Mouse (Mus musculus) retina, adult 2 months (tissue): ENCODE results near the gene Bcam.

Source experiments
- DNase-seq: peaks from one replicate; pipeline ENCODE4 v3.0.0-alpha.2; 2012; ENCODE audit warnings: low read depth, low spot score

The Bcam gene

GRCm38 (mm10) chr7:19754065-19754464 lies 16.8 kb downstream of the Bcam start:
- no peak for DNase-seq

DNA sequence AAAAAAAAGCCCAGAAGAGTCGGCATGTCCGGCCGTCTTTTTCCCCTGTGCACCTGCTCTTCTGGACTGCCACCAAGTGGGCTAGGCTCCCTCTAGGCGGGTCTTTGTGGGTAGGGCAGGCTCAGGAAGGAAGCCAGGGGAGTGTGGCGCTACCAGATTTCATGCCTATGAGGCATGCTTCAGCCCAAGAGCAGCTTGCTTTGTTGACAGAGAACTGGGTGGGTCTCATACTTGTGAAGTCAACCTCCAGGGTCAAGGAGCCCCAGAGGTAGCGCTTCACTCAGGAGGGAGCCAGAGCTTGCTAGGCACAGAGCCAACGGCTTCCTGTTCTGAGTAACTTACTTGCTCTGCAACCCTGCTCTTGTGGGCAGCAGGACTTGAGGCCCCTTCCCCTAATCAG lies 17.2 kb downstream of the Bcam start:
- DNase-seq: no peak

GRCm38 (mm10) chr7:19752652-19753051 lies 18.2 kb downstream of the Bcam start:
- no peak for DNase-seq

DNA sequence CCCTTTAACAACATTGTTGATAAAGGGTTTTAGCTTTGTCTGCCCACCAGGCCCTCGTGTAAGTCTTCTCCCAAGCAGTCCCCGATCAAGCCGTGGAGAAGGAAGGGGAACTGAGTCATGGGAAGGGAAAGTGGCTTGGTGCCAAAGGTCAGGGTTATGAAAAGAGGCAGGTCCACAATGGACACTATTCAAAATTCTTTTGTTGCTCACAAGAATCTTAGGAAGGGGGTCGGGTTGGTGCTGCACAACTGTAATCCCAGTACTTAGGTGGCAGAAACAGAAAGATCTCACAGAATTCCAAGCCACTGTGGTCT lies 19.8 kb downstream of the Bcam start:
- no peak for DNase-seq

DNA sequence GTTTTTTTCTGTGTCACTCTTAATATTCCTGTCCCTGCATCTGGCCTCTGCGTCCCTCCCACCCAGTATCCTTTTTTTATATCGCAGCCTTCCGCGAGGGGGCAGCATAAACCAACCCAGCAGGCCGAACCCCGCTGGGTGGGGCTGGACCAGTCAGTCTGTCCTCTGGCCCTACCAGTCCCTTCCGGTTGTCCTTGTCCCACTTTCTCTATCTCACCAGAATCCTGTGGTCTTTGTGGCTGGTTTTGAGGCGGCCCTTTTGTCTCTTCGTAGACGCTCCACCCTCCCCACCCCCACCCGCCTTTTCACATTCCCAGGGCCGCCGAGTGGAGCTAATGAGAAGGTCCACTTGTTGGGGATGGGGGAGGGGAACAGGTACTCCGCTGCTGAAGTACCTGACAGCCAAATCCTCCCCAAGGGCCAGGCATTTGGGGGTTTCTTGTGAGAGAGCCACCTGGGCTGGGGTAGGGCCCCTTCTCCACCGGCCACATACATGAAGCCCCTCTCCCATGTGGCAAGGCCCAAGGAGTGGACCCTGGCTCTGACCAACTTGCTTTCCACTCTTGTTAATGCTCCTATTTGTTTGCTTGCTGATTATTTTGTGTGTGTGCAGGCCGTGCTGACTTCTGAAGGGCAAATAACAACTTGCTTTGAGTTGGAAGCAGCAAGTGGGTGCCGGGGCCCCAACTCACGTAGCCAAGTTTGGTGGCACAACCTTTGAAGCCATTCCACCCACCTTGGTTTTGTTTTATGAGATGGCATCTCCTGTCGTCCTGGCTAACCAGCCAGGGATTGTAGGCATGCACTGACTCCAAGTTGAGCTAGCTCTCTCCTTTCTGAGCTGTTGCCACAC lies 20.4 kb downstream of the Bcam start, which contains the start of gene Nectin2:
Nectin2 (minus strand) TSS at position 267 of the 853 bp plus-strand sequence.
- DNase-seq: peak; percentile 57

- DNase-seq: peak; percentile 96
These were observed 21.2 kb downstream of the Bcam start for GRCm38 (mm10) chr7:19749389-19750216.

DNA sequence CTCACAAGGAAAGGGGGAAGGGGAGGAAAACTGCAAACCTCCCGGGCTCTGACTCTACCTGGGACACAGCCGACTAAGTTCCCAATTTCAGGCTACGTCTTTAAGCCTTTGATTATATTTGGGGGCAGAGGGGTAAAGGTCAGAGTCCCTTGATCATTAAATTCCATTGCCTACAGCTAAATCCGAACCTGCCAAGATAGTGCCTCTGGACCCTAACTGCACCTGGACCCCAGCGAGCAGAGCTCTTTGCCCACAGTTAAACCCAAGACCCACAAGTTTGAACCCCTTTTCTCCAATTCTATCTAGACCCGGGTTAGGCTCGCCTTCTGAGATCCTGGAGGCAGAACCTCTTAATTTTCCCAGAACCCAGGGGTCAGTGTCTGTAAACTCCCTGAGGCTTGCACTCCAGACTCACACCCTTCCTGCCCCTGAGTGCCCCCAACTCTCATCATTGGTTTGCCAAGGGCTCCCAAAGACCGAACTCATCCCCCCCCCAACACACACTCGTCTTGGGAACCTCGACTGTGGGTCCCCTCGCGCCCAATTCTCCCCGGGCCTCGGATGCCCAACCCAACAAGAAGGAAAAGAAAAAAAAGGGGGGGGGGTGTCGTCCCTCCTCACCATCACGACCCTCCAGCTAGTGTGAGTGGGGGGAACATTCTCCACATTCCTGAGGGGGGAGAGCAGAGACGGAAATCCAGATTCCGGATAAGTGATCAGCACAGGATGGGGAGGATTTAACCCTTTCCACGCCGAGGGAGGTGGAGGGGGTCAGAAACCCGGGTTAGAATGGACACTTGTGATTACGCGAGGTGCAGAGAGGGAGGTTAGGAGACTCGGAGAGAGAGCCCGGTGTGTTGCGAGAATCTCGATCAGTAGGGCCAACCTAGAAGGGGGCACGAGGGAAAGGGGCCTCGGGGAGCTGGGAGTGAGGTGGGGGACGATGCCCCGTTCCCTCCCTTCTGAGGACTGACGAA lies 22.3 kb downstream of the Bcam start:
- no peak for DNase-seq

DNA sequence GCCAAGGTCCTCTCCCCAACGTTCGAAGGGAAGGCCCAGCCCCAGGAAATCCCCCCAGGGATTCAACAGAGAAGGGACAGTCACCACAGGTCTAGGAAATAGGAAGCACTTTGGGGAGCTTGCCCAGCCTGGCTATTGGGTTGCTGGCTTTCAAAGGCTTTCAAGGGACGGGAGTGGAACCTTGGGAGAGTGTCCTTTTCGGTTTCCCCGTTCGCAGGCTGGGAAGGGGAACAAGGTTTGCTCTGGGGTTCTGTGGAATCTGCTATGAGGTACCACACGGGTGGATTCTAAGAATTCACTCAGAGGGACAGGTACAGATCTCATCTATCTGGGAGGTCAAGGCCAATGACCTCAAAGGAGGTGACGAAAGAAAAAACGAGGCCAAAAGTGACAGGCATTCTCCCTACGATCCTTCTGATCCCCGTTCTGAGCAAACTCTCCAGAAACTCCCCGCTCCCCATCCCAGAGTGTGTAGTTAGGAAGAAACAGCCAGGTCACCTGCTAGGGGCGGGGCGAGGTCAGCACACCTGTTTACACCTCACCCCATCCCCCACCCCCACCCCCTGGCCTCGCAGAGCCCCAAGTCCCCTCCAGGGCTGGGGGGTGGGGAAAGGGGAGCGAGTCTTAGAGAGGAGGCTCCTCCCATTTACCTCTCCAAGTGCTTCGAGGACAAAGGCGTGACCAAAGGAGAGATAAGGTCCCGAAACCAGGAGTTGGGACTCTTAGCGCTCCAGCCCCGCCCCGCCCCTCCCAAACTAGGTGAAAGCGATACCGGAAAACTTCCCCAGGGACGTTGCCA lies 23.2 kb downstream of the Bcam start:
- DNase-seq: no peak

DNA sequence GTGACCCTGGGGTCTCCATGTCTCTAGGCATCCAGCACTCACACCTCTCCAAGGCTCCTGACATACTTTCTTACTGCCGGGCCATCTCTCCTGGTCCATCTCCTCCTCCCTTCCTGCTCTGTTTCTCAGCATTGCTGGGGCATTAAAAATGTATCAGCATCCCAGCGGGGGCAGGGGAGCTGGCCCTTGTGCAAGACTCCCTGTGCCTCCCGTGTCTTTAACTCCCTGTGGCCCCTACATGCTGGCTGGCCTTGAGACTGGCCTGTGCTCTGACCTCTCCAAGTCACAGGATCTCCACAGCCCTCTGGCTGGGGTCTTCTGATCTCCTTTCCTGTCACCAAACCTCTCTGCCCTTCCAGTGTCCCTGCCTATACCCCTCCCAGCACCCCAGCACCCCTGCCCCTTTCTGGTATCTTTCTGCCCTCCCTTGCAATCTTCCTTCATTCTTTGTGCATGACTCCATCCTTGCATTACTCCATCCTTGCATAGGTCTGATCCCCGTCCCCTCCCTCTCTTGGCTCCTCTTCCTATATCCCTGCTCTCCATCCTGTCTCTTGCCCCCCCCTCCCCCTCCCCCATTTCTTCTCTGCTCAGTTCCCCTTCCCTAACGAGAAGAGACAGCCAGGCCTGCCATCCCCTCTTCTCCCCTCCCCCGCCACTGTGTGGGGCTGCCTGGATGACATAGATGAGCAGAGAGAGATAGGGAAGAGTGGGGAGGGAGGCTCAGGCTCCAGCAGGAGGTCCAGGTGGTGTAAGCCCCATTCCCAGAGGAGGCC lies 24.2 kb downstream of the Bcam start:
- DNase-seq: no peak

DNA sequence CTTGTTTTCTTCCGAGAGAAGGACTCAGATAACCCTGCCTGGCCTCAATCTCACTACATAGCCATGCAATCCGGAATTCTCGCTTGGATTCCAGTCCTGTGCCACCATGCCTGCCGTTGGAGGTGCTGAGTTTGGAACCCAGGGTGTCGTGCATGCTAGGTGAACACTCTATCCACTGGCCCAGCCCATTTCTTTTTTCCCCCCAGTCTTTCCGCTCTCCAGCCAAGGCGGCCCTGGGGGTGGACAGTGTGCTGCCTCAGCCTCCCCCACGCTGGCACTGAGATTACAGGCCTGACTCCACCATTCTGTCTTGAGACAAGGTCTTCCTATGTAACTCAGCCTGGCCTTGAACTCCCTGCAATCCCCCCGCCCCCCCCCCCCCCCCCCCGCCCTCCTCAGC lies 24.8 kb downstream of the Bcam start:
- no peak for DNase-seq

- no peak for DNase-seq
These were observed 26.0 kb downstream of the Bcam start for GRCm38 (mm10) chr7:19744590-19745385.

DNA sequence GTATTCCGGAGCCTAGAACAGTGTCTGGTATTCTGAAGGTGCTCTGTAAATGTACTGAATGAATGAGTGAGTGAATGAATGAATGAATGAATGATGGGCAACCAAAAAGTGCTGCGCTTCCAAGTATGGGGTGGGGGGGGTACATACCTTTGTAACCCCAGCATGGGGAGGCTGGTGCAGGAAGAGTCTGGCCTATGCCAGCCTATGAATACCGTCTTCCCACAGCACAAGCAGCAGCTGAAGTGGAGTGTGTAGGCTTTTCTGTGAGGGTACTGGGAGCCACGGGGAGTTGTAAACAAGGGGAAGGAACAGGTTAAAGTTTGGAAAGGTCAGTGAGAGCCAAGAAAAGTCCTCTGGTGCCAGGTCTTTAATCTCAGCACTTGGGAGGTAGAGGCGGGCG lies 27.0 kb downstream of the Bcam start:
- no peak for DNase-seq

- DNase-seq: no peak
These were observed 28.3 kb downstream of the Bcam start for GRCm38 (mm10) chr7:19742468-19742867.

GRCm38 (mm10) chr7:19741329-19742031 lies 29.3 kb downstream of the Bcam start:
- no peak for DNase-seq

GRCm38 (mm10) chr7:19740269-19740668 lies 30.5 kb downstream of the Bcam start:
- DNase-seq: no peak

DNA sequence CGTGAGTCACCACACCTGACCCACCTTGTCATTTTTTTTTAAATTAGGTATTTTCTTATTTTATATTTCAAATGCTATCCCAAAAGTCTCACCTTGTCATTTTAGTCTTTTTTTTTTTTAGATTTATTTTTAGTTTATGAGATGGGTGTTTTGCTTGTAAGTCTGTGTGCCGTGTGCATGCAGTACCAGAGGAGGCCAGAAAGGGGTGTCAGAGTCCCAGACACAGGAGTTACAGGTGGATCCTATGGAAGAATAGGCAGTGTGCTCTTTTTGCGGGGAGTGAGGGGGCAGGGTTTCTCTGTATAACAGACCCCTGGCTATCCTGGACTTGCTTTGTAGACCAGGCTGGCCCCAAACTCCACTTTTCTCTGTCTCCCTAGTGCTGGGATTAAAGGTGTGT lies 32.0 kb downstream of the Bcam start:
- no peak for DNase-seq

DNA sequence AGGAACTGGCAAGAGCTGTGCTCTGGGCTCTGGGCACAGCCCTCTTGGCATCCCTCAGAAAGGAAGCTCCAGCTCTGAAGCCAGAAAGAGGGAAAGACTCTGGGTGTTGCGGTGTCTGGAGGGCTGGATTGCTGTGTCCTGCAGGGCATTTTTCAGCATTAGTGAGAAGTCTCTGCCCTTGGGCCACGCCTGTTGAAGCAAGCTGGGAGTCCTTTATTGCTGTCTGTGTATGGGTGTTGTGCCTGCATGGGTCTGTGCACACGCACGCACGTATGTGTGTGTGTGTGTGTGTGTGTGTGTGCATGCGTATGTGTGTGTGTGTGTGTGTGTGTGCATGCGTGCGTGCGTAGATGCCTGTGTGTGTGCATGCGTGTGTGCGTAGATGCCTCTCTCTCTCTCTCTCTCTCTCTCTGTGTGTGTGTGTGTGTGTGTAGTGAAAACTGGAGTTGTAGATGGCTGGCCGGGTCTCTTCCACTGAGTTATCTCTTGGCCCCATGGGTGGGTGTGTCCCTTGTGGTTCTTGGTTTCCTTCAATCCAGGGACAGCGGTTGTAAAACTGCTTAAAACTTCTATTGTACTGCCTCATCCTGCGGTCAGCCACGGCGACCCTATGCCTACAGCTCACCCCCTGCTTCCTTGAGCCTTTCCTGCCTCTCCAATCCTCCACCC lies 34.3 kb downstream of the Bcam start:
- DNase-seq: no peak

DNA sequence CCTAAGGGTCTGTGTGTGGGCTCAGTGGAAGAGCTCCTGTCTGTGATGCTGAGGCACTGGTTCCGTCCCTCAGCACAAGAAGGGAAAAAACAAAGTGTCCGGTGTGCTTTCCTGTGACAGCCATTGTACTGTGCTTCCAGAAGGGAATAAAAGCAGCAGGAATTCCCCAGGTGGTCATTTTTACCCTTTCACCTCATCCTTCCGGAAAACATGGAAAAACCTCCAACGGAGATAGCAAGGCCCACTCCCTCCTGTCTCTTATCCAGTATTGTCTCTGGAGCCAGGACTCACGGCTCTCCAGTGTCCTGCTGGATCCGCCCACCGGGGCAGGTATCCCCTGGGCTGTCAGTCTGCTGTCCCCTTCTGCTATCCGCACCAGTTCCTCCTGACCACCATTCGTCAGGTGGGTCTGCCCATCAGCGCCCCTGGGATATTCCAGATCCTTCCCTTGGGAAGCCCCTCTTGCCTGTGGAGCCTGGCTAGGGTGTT lies 36.6 kb downstream of the Bcam start:
- no peak for DNase-seq
